ENCODE assay signal across 8 mouse cellular contexts in genomic region chr17:79110936-79111348, GRCm38 (mm10). TPM values are rescaled to one million over a fixed set of nuclear protein-coding genes. Genes with fewer than 3 reads are reported as not detected.
DNase-seq lines count a peak whose midpoint lies in the region; ATAC-seq lines count a peak whose summit lies in the region.

No protein-coding gene starts in this region.

- no peaks in the 10 kb centered on the region for H3K27me3 ChIP-seq in liver, embryonic 12.5 days (replicated peaks)
- no peaks in the 10 kb centered on the region for H3K27me3 ChIP-seq in embryonic facial prominence, embryonic 13.5 days
- no peaks in the 10 kb centered on the region for H3K27me3 ChIP-seq in hindbrain, embryonic 12.5 days
- no peaks in the 10 kb centered on the region for H3K27me3 ChIP-seq in midbrain, embryonic 10.5 days (ENCODE audit: low read depth, poor library complexity, severe bottlenecking)
- no peaks in the 10 kb centered on the region for H3K27me3 ChIP-seq in stomach, embryonic 14.5 days (ENCODE audit: control insufficient read depth, insufficient read depth, low read length)

- no peak overlapping the region for H3K27ac ChIP-seq in liver, embryonic 12.5 days
- H3K27ac ChIP-seq in embryonic facial prominence, embryonic 13.5 days: no peak overlapping the region
- no peak overlapping the region for H3K27ac ChIP-seq in hindbrain, embryonic 12.5 days
- H3K27ac ChIP-seq in midbrain, embryonic 10.5 days (replicated peaks): no peak overlapping the region
- no peak overlapping the region for H3K27ac ChIP-seq in stomach, embryonic 14.5 days (ENCODE audit: low read length)

- ATAC-seq in liver, embryonic 12.5 days: no peak
- ATAC-seq in embryonic facial prominence, embryonic 13.5 days (ENCODE audit: insufficient number of reproducible peaks, insufficient read depth, low FRiP score, low TSS enrichment, low read depth): 0 out of 2 replicates have a peak, but pooled peaks have one; percentile 15
- peak; percentile 76 for ATAC-seq in hindbrain, embryonic 12.5 days (ENCODE audit: low FRiP score)
- 0 out of 2 replicates have a peak, but pooled peaks have one; percentile 28 for ATAC-seq in stomach, embryonic 14.5 days (ENCODE audit: insufficient number of reproducible peaks, insufficient read depth, low FRiP score, low read depth)

- H3K4me3 ChIP-seq in liver, embryonic 12.5 days: no peak overlapping the region
- no peak overlapping the region for H3K4me3 ChIP-seq in embryonic facial prominence, embryonic 13.5 days
- H3K4me3 ChIP-seq in hindbrain, embryonic 12.5 days: no peak overlapping the region
- no peak overlapping the region for H3K4me3 ChIP-seq in midbrain, embryonic 10.5 days
- H3K4me3 ChIP-seq in stomach, embryonic 14.5 days (ENCODE audit: low read depth, low read length): no peak overlapping the region

- H3K36me3 ChIP-seq in liver, embryonic 12.5 days: no peaks in the 10 kb centered on the region
- no peaks in the 10 kb centered on the region for H3K36me3 ChIP-seq in embryonic facial prominence, embryonic 13.5 days
- no peaks in the 10 kb centered on the region for H3K36me3 ChIP-seq in hindbrain, embryonic 12.5 days
- H3K36me3 ChIP-seq in midbrain, embryonic 10.5 days: no peaks in the 10 kb centered on the region
- H3K36me3 ChIP-seq in stomach, embryonic 14.5 days (ENCODE audit: control insufficient read depth, insufficient read depth, low read length): no peaks in the 10 kb centered on the region

- H3K9ac ChIP-seq in liver, embryonic 12.5 days: no peak overlapping the region
- H3K9ac ChIP-seq in embryonic facial prominence, embryonic 13.5 days: no peak overlapping the region
- H3K9ac ChIP-seq in hindbrain, embryonic 12.5 days: no peak overlapping the region
- H3K9ac ChIP-seq in stomach, embryonic 14.5 days (replicated peaks; ENCODE audit: low read depth, low read length): no peak overlapping the region

- peak; percentile 15 for DNase-seq in liver
- DNase-seq in adrenal gland, postnatal 36 days: peak; percentile 58 to 66
- DNase-seq in left cerebral cortex, adult 18-20 months (ENCODE audit: low spot score in 2 of 2): peak; percentile 57 to 59
- peak; percentile 35 for DNase-seq in midbrain, embryonic 10.5 days (ENCODE audit: low spot score)

- WGBS in liver, embryonic 12.5 days (ENCODE audit: insufficient replicate concordance): 23% methylated on average over 5 of the region's 5 CpGs
- WGBS in embryonic facial prominence, embryonic 13.5 days: 15% methylated on average over 5 of the region's 5 CpGs
- WGBS in hindbrain, embryonic 12.5 days: 23% methylated on average over 5 of the region's 5 CpGs
- WGBS in midbrain, embryonic 10.5 days: 31% methylated on average over 5 of the region's 5 CpGs
- WGBS in stomach, embryonic 14.5 days: 20% methylated on average over 5 of the region's 5 CpGs

- H3K4me2 ChIP-seq in liver, embryonic 12.5 days: no peak overlapping the region
- no peak overlapping the region for H3K4me2 ChIP-seq in embryonic facial prominence, embryonic 13.5 days
- no peak overlapping the region for H3K4me2 ChIP-seq in hindbrain, embryonic 12.5 days (replicated peaks)
- no peak overlapping the region for H3K4me2 ChIP-seq in stomach, embryonic 14.5 days (replicated peaks; ENCODE audit: low read depth, low read length)

- H3K4me1 ChIP-seq in liver, embryonic 12.5 days: no peaks in the 10 kb centered on the region
- H3K4me1 ChIP-seq in embryonic facial prominence, embryonic 13.5 days: no peaks in the 10 kb centered on the region; the same call in 1 of the 2 replicates
- no peaks in the 10 kb centered on the region for H3K4me1 ChIP-seq in hindbrain, embryonic 12.5 days
- H3K4me1 ChIP-seq in midbrain, embryonic 10.5 days: no peaks in the 10 kb centered on the region
- no peaks in the 10 kb centered on the region for H3K4me1 ChIP-seq in stomach, embryonic 14.5 days (ENCODE audit: control insufficient read depth, insufficient read depth, low read length)

- H3K9me3 ChIP-seq in liver, embryonic 12.5 days (replicated peaks): no peaks in the 10 kb centered on the region
- no peaks in the 10 kb centered on the region for H3K9me3 ChIP-seq in embryonic facial prominence, embryonic 13.5 days
- no peaks in the 10 kb centered on the region for H3K9me3 ChIP-seq in hindbrain, embryonic 12.5 days (replicated peaks)
- no peaks in the 10 kb centered on the region for H3K9me3 ChIP-seq in midbrain, embryonic 10.5 days (replicated peaks)
- no peaks in the 10 kb centered on the region for H3K9me3 ChIP-seq in stomach, embryonic 14.5 days (ENCODE audit: control insufficient read depth, low read depth, low read length)

RNA-seq across cellular contexts. Expression of gene Qpct, which starts 59.2 kb away (rescaled TPM):
- polyA plus RNA-seq in liver, embryonic 12.5 days (2016; fragmentation: Nextera tagmentation; extraction: Ambion mirVana): 10.0 and 11.7 TPM in 2 replicates
- total RNA-seq in adrenal gland, postnatal 36 days (2021): 1 to 10 TPM; 8.1 to 8.2 TPM
- 7.3 and 8.6 TPM in 2 replicates for polyA plus RNA-seq in embryonic facial prominence, embryonic 13.5 days (2015; fragmentation: Nextera tagmentation; extraction: Ambion mirVana)
- 10.0 and 10.6 TPM in 2 replicates for polyA plus RNA-seq in hindbrain, embryonic 12.5 days (2016; fragmentation: Nextera tagmentation; extraction: Ambion mirVana)
- 10 to 100 TPM in 1 of 2 experiments, 1 to 10 TPM in 1; 8.3 to 10.3 TPM for total RNA-seq in left cerebral cortex, adult 18-20 months (2021)
- polyA plus RNA-seq in midbrain, embryonic 10.5 days (2016; fragmentation: Nextera tagmentation; extraction: Ambion mirVana): 5.8 and 8.0 TPM in 2 replicates
- polyA plus RNA-seq in stomach, embryonic 14.5 days (2014; fragmentation: Nextera tagmentation; extraction: Ambion mirVana): 12.3 and 12.9 TPM in 2 replicates
